Mouse (Mus musculus) erythroblast, adult 5-6 weeks (primary cell): ENCODE measurements at regions not wholly inside any gene's neighbourhood (a gene's known extent, or its start where the extent isn't known, plus 50 kb on each side); places are given as distances from the start of the nearest gene placed in this dataset.

Source experiments
- ATAC-seq: replicated peaks from 2 replicates; pipeline ENCODE4 v1.8.0; 2016; ENCODE audit warnings: moderate number of reproducible peaks, mild to moderate bottlenecking, moderate TSS enrichment, inconsistent platforms; ENCODE audit not compliant: poor library complexity, low FRiP score, severe bottlenecking

- ATAC-seq, result no peak
Measured at GRCm38 (mm10) chr9:120628794-120629560, 57.7 kb downstream of the Rpl14 start.

DNA sequence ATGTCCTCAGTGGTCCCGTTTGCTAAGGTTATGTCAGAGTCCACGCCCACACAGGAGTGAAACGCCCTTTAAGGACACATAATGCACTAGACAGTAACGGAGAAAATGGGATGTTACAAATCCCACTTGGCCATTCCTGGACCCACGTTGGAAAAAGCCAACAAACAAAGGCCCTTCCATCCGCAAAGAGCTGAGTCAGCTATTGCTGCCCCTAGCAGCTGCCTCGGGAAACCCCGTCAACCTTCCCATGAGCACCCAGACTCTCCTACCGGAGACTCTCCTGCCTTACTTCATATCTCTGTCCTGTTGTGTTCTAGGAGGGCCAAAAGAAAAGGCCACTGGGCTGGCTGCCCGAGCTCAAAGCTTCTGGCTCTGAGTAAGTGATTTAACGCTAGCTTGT is 58.4 kb downstream of the Rpl14 start:
- ATAC-seq, result no peak

GRCm38 (mm10) chr9:120632821-120633220 is 61.6 kb downstream of the Rpl14 start:
- ATAC-seq, result no peak

GRCm38 (mm10) chr9:120642656-120643055 is 71.4 kb downstream of the Rpl14 start:
- no peak for ATAC-seq

DNA sequence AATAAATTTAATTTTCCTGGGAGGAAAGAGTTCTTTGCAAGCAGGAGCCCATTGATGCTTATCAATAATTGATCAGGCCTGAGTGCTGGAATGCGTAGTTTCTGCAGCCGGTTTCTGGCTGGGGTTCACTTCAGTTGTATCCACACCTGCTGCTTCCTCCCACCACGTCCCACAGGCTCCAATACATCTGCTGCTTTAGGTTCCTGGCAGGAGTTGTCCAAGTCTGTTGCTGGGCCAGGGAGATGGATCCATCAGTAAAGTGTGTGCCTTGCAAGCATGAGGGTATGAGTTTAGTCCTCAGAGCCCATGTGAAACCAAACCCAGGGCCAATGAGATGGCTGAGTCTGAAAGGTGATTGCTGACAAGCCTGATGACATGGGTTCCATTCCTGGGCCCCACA is 72.1 kb downstream of the Rpl14 start:
- ATAC-seq, result no peak

GRCm38 (mm10) chr9:120645776-120646175 is 74.5 kb downstream of the Rpl14 start:
- ATAC-seq, result no peak

DNA sequence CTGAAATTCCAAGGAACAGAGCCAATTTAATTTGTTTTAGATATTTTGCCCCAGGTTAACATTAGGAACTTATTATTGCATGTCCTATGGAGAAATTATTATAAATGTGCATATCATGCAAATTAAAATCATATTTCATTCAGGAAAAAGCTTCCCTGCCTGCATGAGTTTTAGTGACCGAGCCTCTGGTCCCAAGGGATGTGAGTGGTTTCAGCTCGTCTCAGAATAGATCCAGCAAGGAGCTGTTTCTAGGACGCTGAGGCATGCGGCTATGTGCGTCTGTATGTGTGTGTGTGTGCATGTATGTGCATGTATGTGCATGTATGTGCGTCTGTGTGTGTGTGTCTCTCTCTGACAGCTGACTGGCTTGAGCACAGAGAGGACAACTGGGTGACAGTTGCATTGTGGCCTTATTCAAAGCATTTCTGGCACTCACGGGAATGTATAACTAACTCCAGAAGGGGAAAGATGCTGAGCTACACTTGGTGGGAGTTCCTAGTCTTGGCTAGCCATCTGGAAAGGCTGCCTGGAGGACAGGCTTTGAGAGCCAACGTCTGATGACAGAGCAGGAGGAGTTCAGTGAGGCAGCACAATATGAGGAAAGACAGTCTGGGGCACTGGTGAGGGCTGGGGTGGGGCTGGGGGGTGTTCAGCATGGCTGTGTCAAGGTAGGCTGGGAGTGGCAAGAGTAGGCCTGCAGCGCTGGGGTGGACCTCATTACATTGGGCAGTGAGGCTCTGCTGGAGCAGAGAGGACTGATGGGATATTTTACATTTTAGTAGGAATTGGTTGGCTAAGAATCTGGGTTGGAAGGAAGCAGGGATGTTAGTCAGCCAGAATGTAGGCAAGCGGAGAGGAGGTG is 75.8 kb downstream of the Rpl14 start:
- ATAC-seq, result no peak

DNA sequence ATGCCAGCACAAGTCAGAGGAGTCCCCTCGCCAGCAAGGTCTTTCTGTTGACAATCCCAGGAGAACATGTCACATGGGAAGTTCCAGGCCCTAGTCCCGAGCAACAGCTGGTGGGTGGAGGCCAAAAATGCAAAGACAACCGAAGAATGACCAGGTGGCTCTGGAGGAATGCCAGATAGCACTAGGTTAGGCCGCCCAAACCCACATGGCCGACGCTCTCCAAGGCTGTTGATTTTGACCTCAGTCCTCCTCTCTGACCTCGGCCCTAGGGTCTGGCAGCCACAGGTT is 76.4 kb downstream of the Rpl14 start:
- ATAC-seq, result no peak

DNA sequence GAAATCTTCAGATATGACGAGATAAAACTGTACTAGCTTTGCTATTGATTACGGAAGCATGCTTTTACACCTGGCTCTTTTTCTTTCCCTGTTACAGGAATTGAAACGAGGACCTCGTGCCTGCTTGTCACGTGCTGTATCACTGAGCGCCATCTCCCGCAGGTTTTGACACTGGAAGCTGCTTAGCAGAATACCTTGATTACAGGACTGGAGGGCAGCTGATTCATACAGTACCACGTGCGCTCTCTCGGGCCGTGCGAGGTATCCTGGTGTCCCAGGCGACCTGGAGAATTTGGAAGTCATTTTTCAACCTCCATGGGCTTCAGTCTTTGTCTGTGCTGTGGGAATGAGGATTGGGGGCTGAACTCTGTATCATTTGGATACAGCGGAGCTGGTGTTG is 81.5 kb downstream of the Rpl14 start:
- ATAC-seq, result no peak

- no peak for ATAC-seq
Measured at GRCm38 (mm10) chr9:120653170-120653569, 81.9 kb downstream of the Rpl14 start.

DNA sequence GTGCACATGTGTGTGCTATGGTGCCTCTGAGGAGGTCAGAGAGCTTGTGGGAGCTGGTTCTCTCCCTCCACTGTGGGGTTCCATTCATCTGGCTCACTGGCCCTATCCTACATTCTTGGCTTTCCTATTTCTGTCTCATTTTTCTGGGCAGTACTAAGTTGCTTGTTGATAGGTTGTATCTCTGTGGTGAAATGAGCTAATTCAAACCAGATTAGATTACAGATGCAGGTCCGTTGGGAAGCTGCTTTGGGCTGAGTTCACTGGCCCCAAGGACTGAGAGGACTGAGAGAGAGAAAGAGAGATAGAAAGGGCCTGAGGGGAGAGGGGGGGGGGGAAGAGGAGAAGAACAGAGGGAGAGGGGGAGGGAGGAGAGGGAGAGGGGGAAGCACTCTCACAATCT is 83.5 kb downstream of the Rpl14 start:
- no peak for ATAC-seq

GRCm38 (mm10) chr9:120656976-120657375 is 85.7 kb downstream of the Rpl14 start:
- no peak for ATAC-seq

DNA sequence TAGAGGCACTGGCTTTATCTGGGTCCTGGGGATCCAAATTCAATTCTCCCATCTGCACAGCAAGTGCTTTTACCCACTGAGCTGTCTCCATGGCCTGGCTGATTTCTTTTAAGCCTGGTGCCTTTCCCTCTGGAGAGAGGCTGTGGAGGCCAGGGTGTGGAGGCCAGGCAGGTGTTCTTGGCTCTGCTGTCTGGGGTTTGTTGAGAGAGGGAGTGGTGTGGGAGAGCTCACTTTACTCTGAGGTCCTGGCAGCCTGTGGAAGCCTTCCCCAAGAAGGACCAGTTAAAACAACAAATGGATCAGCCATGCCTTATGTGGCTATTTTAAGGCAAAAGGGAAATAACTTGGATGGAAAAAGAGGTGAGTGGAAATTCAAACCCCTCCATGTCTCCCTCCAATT is 86.5 kb downstream of the Rpl14 start:
- no peak for ATAC-seq

- no peak for ATAC-seq
Measured at GRCm38 (mm10) chr9:120658576-120658975, 87.3 kb downstream of the Rpl14 start.

DNA sequence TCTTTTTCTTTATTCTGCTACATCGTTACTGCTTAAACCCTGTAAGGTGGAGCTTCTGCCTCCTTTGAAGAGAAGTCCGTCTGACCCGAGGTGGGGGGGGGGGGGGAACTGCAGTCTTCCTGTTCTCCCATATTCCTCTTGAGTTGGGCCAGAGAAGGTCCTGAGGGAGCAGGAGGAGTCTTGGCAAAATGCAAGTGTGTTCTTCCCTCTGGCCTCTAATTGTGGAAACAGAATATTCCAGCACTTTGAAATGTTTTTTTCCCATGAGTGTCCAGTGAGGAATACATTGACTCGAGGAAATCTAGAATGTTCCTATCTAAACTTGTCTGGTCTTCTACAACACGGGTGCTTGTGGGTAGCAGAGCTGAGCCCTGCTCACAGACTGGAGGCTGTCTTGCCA is 90.0 kb downstream of the Rpl14 start:
- ATAC-seq, result no peak

- no peak for ATAC-seq
Measured at GRCm38 (mm10) chr9:120661641-120662227, 90.5 kb downstream of the Rpl14 start.

GRCm38 (mm10) chr9:120663181-120663580 is 91.9 kb downstream of the Rpl14 start:
- no peak for ATAC-seq

- ATAC-seq, result no peak
Measured at GRCm38 (mm10) chr9:120664086-120664485, 92.8 kb downstream of the Rpl14 start.

GRCm38 (mm10) chr9:120672452-120672851 is 101.2 kb downstream of the Rpl14 start:
- no peak for ATAC-seq

- no peak for ATAC-seq
Measured at GRCm38 (mm10) chr9:120674855-120675254, 103.6 kb downstream of the Rpl14 start.
